Mouse (Mus musculus) v-Abl transformed pro-B cells (cell line): ENCODE measurements around the gene Lhx5.

ENCODE experiments used
- in situ Hi-C, 2 experiments: fragments of 400-800 bp; cut with MboI; formaldehyde crosslinking; loops; one replicate each; pipeline ENCODE4 v1.15.1; 2025; ENCODE audit not compliant: unreplicated experiment in 2 of 2

The Lhx5 gene

GRCm38 (mm10) chr5:120429692-120430091 is 1.8 kb upstream of the Lhx5 start:
- in situ Hi-C loops: loop anchor here (25.0 kb wide), 2 partner anchors 292 to 1642 kb away; no protein-coding TSS in a partner anchor

- in situ Hi-C loops: loop anchor here (25.0 kb wide), 2 partner anchors 294 to 1644 kb away; no protein-coding TSS in a partner anchor
Measured at GRCm38 (mm10) chr5:120431001-120431583, 407 bp upstream of the Lhx5 start.

GRCm38 (mm10) chr5:120432486-120433015 is 1.1 kb downstream of the Lhx5 start:
- in situ Hi-C loops: loop anchor here (25.0 kb wide), 2 partner anchors 295 to 1645 kb away; no protein-coding TSS in a partner anchor

- in situ Hi-C loops: loop anchor here (25.0 kb wide), 2 partner anchors 296 to 1646 kb away; no protein-coding TSS in a partner anchor
Measured at GRCm38 (mm10) chr5:120433135-120433760, 1.7 kb downstream of the Lhx5 start.

GRCm38 (mm10) chr5:120434231-120434735 is 2.8 kb downstream of the Lhx5 start:
- in situ Hi-C loops: loop anchor here (25.0 kb wide), 2 partner anchors 297 to 1647 kb away; no protein-coding TSS in a partner anchor

- in situ Hi-C loops: loop anchor here (25.0 kb wide), 2 partner anchors 298 to 1648 kb away; no protein-coding TSS in a partner anchor
Measured at GRCm38 (mm10) chr5:120435006-120435681, 3.6 kb downstream of the Lhx5 start.

- in situ Hi-C loops: loop anchor here (25.0 kb wide), 2 partner anchors 299 to 1649 kb away; no protein-coding TSS in a partner anchor
Measured at GRCm38 (mm10) chr5:120435731-120436501, 4.4 kb downstream of the Lhx5 start.

GRCm38 (mm10) chr5:120436885-120437495 is 5.5 kb downstream of the Lhx5 start:
- in situ Hi-C loops: loop anchor here (25.0 kb wide), 2 partner anchors 300 to 1650 kb away; no protein-coding TSS in a partner anchor

GRCm38 (mm10) chr5:120437539-120437938 is 6.0 kb downstream of the Lhx5 start:
- in situ Hi-C loops: loop anchor here (25.0 kb wide), 2 partner anchors 300 to 1650 kb away; no protein-coding TSS in a partner anchor

GRCm38 (mm10) chr5:120437986-120438385 is 6.5 kb downstream of the Lhx5 start:
- in situ Hi-C loops: loop anchor here (25.0 kb wide), 2 partner anchors 301 to 1651 kb away; no protein-coding TSS in a partner anchor

- in situ Hi-C loops: loop anchor here (25.0 kb wide), 2 partner anchors 301 to 1651 kb away; no protein-coding TSS in a partner anchor
Measured at GRCm38 (mm10) chr5:120438469-120438868, 7.0 kb downstream of the Lhx5 start.

- in situ Hi-C loops: loop anchor here (25.0 kb wide), 2 partner anchors 302 to 1652 kb away; no protein-coding TSS in a partner anchor
Measured at GRCm38 (mm10) chr5:120438991-120439710, 7.7 kb downstream of the Lhx5 start.

GRCm38 (mm10) chr5:120439887-120440670 is 8.6 kb downstream of the Lhx5 start:
- in situ Hi-C loops: loop anchor here (10.0 to 25.0 kb wide), 3 partner anchors 303 to 1653 kb away; no protein-coding TSS in a partner anchor

GRCm38 (mm10) chr5:120440733-120441132 is 9.2 kb downstream of the Lhx5 start:
- in situ Hi-C loops: loop anchor here (10.0 to 25.0 kb wide), 3 partner anchors 303 to 1653 kb away; no protein-coding TSS in a partner anchor

- in situ Hi-C loops: loop anchor here (10.0 to 25.0 kb wide), 3 partner anchors 310 to 1660 kb away; no protein-coding TSS in a partner anchor
Measured at GRCm38 (mm10) chr5:120447305-120447704, 15.8 kb downstream of the Lhx5 start.

- in situ Hi-C loops: no loop called here
Measured at GRCm38 (mm10) chr5:120454756-120455337, 23.3 kb downstream of the Lhx5 start.

- in situ Hi-C loops: no loop called here
Measured at GRCm38 (mm10) chr5:120456253-120456652, 24.8 kb downstream of the Lhx5 start.
